Mouse (Mus musculus): Measurements from ENCODE around the gene Gpr156.

Gene Gpr156

DNA sequence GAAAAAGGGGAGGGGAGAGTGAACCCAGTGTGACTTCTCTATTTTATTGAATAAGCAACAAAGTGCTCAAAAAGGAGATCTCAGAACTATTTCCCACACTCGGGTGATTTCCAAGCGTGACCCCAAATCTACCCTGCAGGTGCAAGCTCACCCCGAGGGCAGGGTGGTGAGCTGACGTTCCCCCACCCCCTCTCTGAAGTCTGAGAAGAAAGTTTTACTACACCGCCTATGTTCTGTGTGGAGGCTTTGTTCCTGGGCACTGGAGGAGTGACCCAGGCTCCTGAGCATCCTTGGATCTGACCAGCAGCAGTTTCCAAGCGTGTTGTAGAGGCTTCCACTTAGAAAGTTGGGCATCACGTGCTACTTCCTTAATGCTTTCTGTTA, 514 bp downstream of the Gpr156 start:
- DNase-seq (ENCODE audit: low spot score in 2 of 2) = no peak

DNA sequence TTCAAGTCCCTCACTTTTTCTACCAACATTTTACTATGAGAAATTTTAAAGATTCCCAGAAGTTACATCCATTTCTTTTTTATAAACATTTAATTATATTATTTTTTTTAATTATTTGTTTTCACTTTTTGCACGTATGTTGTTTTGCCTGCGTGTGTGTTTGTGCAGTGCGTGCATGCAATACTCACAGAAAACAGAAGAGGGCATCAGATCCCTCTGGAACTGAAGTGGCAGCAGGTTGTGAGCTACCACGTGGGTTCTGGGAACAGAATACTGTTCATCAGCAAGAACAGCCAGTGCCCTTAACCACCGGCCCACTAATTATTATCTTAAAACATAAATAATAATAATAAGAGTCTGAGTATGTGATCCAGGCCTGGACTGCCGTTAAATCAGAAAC, 2.7 kb downstream of the Gpr156 start:
- no peak for DNase-seq (ENCODE audit: low spot score in 2 of 2)

DNA sequence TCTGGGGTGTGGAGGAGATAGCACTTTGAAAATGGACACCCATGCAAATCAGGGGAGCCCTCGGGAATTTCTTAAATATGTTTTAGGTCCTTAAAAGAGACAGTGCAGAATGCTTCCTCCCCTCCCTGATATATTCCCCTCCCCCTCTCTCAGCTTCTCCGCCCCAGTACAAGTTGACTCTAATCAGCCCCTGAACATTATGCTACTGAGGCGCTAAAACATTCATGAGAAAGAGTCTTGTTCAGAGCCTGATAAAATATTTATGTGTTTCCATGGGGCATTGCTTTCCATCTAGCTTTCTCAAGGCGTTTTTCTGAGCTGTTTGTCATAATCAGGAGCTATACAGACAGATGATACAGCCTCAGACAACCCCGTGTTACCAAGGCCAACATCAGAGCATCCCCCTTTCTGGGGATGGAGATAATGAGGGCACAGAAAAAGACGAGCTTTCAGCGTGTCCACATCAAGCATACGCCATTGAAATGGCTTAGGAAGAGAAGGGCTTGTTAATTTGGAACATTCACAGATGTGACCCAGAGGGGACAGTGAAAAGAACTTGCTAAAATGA, 4.6 kb downstream of the Gpr156 start:
- no peak for DNase-seq (ENCODE audit: low spot score in 2 of 2)

DNA sequence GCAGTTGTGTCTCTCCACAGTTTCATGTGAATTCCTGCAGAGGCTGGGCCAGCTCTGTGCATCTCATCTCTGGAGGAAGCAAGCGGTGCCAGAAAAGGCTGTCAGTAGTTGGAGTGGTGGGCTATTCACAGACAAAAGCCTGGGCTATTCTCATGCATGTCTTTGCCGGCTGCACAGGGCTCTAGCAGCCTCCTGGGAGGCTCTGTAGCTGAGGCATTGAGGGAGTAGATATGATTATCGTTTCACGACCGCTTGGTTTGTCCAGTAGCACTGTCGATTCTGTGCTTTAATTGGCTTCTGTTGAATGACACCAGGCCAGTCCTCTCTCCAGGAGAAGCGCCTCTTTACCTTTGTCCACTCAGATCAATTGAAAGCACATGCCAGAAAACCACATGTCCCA, 9.8 kb downstream of the Gpr156 start:
- no peak for DNase-seq (ENCODE audit: low spot score in 2 of 2)

DNA sequence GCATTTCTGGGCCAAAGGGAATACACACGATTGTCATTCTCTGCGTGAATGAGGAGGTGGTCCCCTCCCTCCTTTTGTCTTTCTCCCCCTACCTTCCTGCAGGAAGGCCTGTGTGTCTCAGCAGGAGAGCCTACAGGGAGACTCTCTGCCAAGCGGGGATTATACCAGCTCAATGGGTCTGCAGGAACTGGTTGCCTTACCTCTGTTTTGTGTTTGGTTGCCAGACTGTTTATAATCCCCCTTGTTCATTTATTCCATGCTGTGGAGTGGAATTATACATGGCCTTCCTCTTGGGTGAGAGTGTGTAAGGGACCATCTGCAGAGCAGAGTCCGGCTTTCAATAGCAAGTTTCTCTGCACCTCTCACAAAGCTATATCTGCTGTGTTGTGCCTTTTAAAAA, 10.8 kb downstream of the Gpr156 start:
- no peak for DNase-seq (ENCODE audit: low spot score in 2 of 2)

DNA sequence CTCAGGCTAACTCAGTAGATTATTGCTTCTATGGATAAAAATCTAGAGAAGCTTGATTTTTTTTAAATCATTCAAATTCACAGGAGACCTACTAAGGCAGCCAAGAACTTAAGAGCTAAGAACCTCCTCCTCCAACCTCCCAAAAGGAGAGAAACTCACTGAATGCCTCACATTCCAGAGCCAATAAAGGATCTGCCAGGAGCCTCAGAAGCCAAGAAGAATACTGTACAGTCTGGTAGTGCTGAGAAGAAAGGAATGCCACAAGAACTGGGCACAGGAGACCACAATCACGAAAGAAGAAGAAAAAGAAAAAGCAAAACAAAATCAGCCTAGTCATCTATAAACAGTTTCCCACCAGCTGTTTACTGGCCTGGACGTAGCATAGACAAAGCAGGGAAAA, 12.7 kb downstream of the Gpr156 start:
- DNase-seq (ENCODE audit: low spot score in 2 of 2) = no peak

DNA sequence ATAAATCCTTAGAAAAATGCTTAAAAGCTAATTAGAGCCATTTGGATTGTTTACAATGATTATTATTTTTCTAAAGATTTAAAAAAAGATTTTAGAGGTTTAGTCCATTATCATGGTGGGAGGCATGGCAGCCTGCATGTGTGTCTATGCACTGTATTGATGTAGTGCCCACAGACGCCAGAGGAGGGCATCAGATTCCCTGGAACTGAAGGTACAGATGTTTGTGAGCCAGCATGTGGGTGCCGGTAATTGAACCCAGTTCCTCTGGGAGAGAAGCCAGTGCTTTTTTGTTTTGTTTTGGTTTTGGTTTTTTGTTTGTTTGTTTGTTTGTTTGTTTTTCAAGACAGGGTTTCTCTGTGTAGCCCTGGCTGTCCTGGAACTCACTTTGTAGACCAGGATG, 13.3 kb downstream of the Gpr156 start:
- no peak for DNase-seq (ENCODE audit: low spot score in 2 of 2)

DNA sequence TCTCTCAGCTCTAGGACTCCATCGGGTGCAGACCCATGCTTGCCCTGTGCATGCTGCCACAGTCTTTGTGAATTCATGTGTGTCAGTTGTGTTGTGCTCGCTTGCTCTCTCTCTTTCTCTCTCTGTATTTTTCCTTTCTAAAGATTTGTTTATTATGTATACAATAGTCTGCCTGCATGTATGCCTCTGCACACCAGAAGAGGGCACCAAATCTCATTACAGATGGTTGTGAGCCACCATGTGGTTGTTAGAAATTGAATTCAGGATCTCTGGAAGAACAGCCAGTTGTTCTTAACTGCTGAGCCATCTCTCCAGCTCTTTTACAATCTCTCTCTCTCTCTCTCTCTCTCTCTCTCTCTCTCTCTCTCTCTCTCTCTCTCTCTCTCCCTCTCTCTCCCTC, 18.6 kb downstream of the Gpr156 start:
- no peak for DNase-seq (ENCODE audit: low spot score in 2 of 2)

DNA sequence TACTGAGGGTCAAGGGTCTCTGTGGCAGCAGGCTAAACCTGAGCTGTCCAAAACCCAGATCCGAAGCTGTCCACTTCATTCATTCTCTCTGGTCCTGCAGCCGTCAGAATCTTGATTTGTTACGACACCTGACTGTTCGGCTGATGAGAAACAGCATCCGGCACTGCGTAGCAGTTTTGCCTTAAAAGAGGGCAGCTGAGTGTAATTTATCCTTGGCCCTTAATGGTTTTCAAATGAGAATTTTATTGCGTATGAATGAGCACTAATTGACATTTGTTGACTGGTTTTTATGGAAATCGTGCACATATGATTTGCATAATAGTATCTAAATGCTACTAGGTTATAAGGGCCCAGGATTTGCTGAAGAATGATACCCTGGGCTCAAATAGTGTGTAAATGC, 21.0 kb downstream of the Gpr156 start:
- no peak for DNase-seq (ENCODE audit: low spot score in 2 of 2)

DNA sequence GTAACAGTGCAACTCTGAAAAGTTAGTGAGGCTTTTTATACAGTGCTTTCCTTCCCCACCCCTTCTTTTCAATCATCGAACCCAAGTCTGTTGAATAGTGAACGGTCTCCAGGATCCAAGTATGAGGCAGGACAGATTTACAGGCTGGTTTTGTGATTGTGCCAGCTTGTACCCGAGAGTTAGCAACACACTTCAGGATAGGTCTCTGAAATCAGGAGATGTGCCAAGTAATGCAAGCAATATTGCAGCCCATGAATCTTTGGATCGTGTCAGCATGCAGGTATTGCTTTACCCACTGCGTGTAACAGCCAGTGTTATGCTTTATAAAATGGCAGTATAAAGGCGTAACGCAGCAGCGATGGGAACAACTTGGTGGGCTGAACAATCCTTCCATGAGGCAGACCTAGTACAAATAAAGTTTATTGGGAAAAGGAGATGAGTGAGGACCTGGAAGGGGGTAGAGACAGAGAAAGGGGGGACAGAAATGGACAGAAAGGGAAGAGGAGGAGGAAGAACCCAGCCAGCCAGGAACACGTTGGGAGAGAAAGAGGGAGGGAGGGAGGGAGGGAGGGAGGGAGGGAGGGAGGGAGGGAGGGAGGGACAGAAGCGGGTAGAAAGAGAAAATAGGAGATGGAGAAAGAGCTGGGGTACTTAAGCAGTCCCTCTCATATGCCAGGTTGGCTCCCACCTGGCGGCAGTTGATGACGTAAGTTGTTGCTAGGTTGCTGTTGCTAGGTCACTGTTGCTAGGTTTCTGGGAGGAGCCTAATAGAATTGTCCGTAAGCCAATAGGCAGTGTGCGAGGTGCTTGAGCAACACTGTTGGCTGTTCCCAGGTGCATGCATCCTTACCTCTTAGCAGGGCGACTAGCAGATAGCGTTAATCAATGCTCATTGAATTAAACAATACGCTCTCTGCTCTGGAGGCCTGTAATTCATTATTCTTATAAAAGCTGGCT, 22.1 kb downstream of the Gpr156 start:
- peak; percentile 75 to 78 for DNase-seq (ENCODE audit: low spot score in 2 of 2)

DNA sequence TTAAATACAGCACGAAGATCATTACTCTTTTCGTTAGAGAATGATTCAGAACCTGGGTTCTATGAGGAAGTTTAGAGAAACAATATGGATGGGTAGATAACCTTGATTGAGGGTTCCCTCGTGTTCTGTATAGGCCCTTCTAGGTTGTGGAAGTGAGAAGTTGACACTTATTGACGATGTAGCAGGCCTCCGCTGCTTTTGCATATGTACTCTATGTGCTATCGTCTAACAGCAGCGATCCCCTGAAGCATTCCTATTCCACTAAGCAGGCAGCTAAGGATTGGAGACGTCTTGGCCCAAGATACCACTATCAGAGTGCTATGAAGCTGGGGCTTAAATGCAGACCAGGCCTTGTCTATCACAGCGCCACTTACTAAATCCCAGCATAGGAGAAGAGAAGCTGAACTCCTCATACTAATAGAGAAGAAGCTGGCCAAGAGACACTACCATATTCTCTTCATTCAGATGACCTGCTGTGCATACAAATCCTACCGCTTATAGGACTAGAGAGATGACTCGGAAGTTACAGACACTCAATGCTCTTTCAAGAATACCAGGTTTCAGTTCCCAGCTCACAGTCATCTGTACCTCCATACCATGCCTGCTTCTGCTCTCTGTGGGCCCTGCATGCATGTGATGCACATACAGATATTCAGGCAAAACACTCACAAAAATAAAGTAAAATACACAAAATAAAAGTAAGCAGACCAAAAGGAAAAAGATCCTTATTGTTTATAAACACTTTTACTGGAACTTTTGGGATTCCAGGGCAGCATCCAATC, 23.0 kb downstream of the Gpr156 start:
- no peak for DNase-seq (ENCODE audit: low spot score in 2 of 2)

DNA sequence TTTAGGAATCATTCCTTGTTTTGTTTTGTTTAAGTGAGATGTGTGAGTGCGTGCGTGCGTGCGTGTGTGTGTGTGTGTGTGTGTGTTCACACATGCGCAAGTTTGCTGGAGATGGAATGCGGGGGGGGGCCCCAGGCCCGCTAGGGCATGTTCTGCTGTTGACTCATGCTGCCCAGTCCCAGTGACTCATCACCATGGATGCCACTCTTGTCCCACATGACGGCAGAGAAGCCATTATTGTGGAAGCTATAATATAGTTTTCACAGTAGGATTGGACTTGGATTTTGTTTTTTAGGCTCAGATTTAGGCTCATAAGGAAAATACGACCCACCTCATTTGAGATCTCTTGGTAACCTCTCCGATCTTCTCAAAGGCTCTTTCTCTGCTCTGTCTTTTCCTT, 24.0 kb downstream of the Gpr156 start:
- no peak for DNase-seq (ENCODE audit: low spot score in 2 of 2)

DNA sequence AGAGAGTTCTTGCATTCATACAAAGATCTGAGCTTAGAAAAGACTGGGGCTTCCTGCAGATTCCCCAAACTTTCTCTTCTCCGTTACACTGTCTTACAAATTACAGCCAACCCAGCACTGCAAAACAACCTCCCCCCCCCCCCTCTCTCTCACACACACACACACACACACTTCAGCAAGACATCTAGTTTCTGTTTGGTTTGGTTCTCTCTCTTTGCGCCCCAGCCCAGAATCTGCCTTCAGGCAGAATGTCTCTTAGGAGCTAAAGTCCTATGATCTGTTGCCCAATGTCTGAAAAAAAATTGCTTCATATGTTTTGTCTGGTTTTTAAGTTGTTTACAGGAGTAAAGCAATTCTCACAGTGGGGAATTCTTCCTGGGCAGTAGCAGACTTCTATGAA, 27.4 kb downstream of the Gpr156 start:
- no peak for DNase-seq (ENCODE audit: low spot score in 2 of 2)

DNA sequence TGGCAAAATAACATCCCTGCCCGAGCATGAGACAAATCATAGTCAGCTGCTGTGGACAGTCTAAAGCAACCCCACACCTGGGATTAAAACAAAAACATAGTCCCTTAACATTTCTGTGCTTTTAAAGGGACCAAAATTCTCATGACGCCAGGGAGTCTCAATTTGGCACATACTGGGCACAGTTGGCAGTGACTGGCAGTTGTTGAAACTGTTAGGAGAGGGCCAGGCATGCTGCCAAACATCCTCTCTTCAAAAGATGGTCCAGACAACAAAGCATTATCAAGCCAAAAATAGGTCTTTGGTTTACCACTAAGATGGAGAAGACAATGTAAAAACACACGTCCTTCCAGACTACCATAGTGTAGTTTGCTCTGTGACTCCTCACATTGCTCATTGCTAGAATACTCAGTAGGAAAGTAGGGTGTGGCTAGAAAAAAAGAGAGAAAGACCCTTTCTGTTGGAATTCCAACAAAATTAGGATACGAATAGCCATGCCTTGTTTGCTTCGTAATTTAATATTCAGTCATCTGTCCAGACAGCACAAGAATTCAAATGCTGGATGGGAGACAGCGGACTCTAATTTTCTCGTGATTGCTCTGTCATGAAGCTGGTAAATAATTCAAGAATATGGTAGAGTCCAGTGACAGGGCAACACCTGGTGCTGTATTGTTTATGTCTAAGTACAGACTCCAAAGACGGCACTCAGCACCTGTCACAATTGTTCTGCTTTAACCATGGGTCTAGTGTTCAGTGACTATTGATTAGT, 28.9 kb downstream of the Gpr156 start:
- no peak for DNase-seq (ENCODE audit: low spot score in 2 of 2)

DNA sequence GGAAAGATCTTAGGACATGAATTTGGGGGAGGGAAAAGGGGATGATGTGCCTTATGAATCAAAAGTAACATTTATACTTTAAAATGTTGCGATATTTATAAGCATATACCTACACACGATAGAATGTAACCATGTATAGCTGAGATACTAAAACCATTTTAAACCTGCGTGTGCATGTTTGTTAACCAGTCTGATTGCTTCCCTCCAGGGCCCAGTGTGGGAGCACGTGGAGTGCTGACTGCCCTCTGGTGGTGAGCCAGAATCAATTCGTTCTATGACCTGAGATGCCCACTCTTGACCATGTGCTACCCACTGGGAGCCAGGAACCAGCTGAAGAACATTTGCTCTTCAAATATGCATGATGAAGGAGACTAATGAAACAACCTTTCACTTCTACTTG, 30.9 kb downstream of the Gpr156 start:
- peak in 1 of 2 experiments; percentile 34 for DNase-seq (ENCODE audit: low spot score in 2 of 2)

DNA sequence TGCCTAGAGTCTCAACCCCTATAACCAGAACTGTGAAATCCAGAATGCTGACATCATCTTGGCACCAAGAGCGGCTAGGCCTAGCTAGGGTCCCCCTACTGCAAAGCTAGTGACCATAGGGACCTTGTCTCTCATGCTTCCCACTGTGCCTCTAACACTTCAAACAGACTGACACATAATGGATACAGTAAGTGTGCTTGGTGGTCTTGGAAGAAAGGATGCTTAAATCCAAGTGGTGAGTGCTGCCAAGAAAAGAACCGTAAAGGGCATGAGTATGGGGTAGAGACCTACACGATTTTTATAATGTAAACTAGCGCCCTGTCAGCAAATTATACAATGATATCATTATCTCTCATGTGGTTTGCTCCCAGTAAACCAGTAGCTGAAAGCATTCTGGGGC, 32.1 kb downstream of the Gpr156 start:
- no peak for DNase-seq (ENCODE audit: low spot score in 2 of 2)

DNA sequence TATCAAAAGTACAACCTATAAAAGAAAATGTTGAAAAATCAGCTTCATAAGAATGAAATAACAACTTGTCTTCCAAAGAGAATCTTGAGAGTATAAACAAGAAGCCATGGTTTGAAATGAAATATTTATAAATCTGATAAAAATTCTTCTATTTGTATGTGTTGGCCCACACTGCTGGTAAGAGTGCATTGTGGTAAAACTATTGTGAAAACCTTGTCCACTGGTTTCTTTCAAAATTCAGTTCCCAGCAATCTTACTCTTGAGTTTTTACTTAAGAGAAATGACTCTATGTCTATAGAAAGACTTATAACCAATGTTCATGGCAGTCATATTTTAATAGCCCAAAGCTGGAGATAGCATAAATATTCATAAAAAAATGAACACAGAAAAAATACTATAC, 34.9 kb downstream of the Gpr156 start:
- no peak for DNase-seq (ENCODE audit: low spot score in 2 of 2)

DNA sequence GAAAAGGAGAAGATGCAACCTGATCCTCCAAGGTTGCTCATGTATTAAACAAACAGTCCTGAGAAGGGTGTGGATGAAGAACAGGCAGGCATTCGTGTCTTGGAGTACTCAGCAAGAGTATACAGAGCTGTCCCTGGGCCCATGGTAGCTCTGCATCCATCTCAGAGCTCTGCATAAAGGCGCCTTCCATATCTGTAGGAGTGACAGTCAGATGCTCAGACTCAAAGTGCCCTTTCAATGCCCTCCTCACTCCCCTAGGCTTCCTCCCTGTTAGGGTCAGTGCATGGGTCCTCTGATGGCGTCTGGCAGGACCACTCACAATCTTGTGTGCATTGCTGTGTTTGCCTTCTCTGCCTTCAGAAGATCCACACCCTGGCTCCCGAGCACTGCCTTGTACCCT, 36.9 kb downstream of the Gpr156 start:
- DNase-seq (ENCODE audit: low spot score in 2 of 2) = no peak

DNA sequence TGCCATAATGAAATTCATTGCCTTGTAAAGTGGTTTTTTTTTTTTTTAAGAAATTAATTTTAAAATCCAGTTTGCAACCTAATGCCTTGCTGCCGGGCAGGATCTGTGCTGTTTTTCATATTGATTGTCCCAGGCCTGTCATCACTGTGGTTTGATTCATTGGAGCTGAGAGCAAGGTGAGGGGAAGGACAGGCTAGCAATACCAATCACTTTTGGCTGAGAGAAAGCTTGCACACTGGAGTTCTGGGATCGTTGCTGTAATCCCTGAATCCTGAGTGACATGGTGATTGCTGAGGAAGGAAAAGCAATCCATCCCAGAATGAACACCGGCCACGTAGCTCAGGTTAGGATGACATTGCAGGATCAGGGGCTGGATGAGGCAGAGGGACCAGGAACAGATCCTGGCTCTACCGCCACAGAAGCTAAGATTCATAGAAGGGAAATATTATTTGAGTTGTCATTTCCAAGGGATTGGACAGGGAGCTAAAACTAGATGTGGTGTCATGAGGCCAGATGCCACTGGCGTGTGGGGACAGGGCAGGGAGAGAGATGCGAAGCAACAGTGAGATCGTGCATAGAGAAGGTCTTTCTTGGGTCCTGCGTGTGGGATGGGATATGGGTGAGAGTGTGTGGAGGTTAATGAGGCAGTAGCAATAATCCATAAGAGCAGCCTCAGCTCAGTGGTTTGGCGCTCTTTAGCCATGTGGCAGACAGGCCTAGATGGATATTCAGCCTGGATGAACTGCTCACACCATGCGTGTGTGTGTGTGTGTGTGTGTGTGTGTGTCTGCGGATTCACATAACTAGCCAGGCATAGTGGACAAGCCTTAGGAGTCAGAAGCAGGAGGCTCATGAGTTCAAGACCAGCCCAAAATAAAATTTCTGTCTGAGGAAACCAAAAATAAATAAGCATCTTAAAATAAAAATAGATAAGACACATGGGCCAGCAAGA, 38.0 kb downstream of the Gpr156 start:
- no peak for DNase-seq (ENCODE audit: low spot score in 2 of 2)

DNA sequence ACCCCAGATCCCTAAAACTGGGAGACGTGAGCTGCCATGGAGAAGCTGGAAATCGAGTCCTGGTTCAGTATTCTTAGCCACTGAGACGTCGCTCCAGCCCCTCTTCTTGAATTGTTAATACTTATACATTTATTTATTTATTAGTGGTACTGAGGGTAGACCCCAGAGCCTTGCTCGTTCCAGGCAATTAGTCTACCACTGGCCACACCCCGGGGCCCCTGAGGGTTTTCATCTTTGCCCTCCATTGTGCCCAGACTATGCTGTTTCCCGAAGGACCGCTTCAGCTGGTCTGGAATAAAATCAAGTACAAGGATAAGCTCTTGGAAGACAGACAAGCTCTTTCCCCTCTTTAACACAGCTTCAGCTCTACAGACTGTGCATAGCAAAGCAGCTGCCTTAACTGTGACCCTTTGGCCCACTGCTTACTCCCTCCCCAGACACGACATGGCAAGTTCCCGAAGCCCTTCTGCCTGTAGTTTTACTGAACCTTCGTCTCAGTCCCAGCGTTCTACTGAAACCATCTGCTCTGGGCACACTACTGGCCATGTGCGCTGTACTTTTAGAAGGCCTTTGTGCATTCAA, 39.1 kb downstream of the Gpr156 start:
- no peak for DNase-seq (ENCODE audit: low spot score in 2 of 2)

All from frontal cortex, postnatal 10 days (tissue).